Mouse (Mus musculus) midbrain, embryonic 11.5 days (tissue): Measurements from ENCODE around the gene Nfib. TPM values are rescaled to one million over a fixed set of nuclear protein-coding genes. Genes with fewer than 3 reads are reported as not detected.

Source experiments
- ATAC-seq: fragments of 200-750 bp; cut with Nextera tagmentation; 2 replicates; pipeline ENCODE4 v1.8.0; 2017; ENCODE audit warnings: moderate TSS enrichment, moderate library complexity; ENCODE audit not compliant: low FRiP score
- DNase-seq: peaks from one replicate; pipeline ENCODE4 v3.0.0; 2015; ENCODE audit warnings: low spot score; ENCODE audit errors: missing footprints
- H3K27ac ChIP-seq: fragments of 300-500 bp; sonication (generic); 2 replicates; pipeline ENCODE4 v1.5.1; 2014; ENCODE audit warnings: low read depth, low read length
- H3K27me3 ChIP-seq: fragments of 300-500 bp; sonication (generic); 2 replicates; pipeline ENCODE4 v1.6.1; 2014; ENCODE audit warnings: mild to moderate bottlenecking, low read length, moderate library complexity, mixed read lengths; ENCODE audit not compliant: control insufficient read depth, insufficient read depth
- H3K36me3 ChIP-seq: fragments of 300-500 bp; sonication (generic); 2 replicates; pipeline ENCODE4 v1.6.1; 2014; ENCODE audit warnings: mild to moderate bottlenecking, low read length, moderate library complexity, mixed read lengths; ENCODE audit not compliant: control insufficient read depth, insufficient read depth
- H3K4me1 ChIP-seq: fragments of 300-500 bp; sonication (generic); 2 replicates; pipeline ENCODE4 v1.6.1; 2014; ENCODE audit warnings: low read length; ENCODE audit not compliant: control insufficient read depth, insufficient read depth
- H3K4me2 ChIP-seq: fragments of 300-500 bp; sonication (generic); 2 replicates; pipeline ENCODE4 v1.6.1; 2014; ENCODE audit warnings: mild to moderate bottlenecking, moderate library complexity
- H3K4me3 ChIP-seq: fragments of 300-500 bp; sonication (generic); 2 replicates; pipeline ENCODE4 v1.5.1; 2014; ENCODE audit warnings: low read depth, low read length
- H3K9ac ChIP-seq: fragments of 300-500 bp; sonication (generic); 2 replicates; pipeline ENCODE4 v1.6.1; 2014; ENCODE audit warnings: low read length
- H3K9me3 ChIP-seq: fragments of 300-500 bp; sonication (generic); 2 replicates; pipeline ENCODE4 v1.6.1; 2016; ENCODE audit warnings: low read length; ENCODE audit not compliant: control insufficient read depth
- WGBS: fragments of 180-500 bp; shearing (Covaris S2); extraction: QIAGEN DNeasy Blood & Tissue Kit; methylation state at CpG from one replicate; pipeline ENCODE4 v1.1.7; 2014; 5-methylcytosine and 5-hydroxymethylcytosine counted together
- polyA plus RNA-seq: library from polyadenylated mRNA; unstranded; fragments of >200 nt; fragmentation: Nextera tagmentation; extraction: Ambion mirVana; gene quantifications from 2 replicates; pipeline ENCODE4 v1.2.1, GENCODE M21; 2014

Gene Nfib
- polyA plus RNA-seq, 1 experiment from 2014 or later: 19.9 TPM

DNA sequence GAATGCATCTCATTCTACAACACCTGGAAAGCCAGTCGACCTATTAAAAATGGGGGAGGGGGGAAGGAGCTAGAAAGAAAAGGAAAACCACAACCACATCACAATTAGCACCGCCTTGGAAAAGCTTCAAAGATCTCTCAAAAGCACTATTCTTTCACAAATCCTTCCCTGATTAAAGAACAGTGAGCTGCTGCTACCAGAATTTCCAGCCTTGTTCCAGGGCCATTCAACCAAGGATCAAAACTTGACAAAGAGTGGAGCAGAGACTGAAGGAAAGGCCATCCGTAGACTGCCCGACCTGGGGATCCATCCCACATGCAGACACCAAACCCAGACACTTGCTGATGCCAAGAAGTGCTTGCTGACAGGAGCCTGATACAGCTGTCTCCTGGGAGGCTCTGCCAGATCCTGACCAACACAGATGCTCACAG lies 345.5 kb downstream of the Nfib start:
- no peak for ATAC-seq
- 0 out of 2 replicates have a peak, but pooled peaks cover 4% of the 10 kb centered on the region for H3K4me1 ChIP-seq
- no peak overlapping the region for H3K9ac ChIP-seq
- H3K4me3 ChIP-seq: no peak overlapping the region
- no peak overlapping the region for H3K4me2 ChIP-seq
- no peaks in the 10 kb centered on the region for H3K36me3 ChIP-seq
- H3K27ac ChIP-seq: no peak overlapping the region
- peak; percentile 66 for DNase-seq
- H3K27me3 ChIP-seq: no peaks in the 10 kb centered on the region
- H3K9me3 ChIP-seq: no peaks in the 10 kb centered on the region
- WGBS: 34% methylated on average over 4 of the region's 4 CpGs

DNA sequence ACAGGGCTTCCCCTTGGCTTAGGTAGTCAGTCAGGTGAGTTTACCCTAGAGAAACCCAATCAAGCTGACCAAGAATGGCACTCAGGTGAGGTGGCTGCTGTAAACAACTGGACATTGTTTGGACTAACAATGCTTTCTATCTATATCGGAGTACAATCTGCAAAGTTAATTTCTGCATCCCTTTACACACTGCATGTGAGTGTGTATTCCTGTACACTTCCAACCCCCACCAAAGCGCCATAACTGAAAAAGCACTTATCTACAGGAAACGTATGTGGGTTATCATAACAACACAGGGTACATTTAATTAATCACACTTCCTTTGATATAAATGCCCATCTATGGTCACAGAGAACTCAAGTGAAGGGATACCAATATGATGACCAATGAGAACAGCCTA lies 346.4 kb downstream of the Nfib start:
- Histone ChIP-seq H3K27me3 (no peaks in the 10 kb centered on the region), H3K4me3 (no peak overlapping the region), H3K27ac (no peak overlapping the region), H3K9me3 (no peaks in the 10 kb centered on the region), H3K4me2 (no peak overlapping the region), H3K36me3 (no peaks in the 10 kb centered on the region), H3K9ac (no peak overlapping the region), H3K4me1 (0 out of 2 replicates have a peak, but pooled peaks cover 4% of the 10 kb centered on the region)
- no peak for ATAC-seq
- WGBS: 85% methylated on average over 3 of the region's 3 CpGs
- DNase-seq: peak; percentile 31

DNA sequence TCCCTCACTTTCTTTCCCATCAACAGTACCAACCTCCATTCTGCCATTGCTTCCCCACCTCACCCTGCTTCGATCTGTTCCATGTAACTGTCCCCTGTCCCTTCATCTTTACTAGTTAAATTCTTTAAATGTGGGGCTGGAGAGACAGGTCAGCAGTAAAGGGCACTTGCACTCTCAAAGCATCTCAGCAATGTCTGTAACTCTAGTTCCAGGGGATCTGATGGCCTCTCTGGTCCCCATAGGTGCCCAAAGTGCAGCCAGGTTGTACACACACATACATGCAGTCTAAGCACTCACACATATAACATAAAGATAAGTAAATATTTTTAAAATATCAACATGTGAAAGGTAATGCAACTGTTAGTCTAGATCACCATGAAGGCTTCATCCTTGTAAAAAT lies 356.5 kb downstream of the Nfib start:
- 78% methylated on average over 1 of the region's 1 CpGs for WGBS
- peaks cover 15% of the 10 kb centered on the region for H3K4me1 ChIP-seq
- H3K4me2 ChIP-seq: no peak overlapping the region
- H3K4me3 ChIP-seq: no peak overlapping the region
- H3K27me3 ChIP-seq: no peaks in the 10 kb centered on the region
- H3K36me3 ChIP-seq: no peaks in the 10 kb centered on the region
- ATAC-seq (no peak), DNase-seq (peak; percentile 69)
- no peaks in the 10 kb centered on the region for H3K9me3 ChIP-seq
- no peak overlapping the region for H3K27ac ChIP-seq
- H3K9ac ChIP-seq: no peak overlapping the region

DNA sequence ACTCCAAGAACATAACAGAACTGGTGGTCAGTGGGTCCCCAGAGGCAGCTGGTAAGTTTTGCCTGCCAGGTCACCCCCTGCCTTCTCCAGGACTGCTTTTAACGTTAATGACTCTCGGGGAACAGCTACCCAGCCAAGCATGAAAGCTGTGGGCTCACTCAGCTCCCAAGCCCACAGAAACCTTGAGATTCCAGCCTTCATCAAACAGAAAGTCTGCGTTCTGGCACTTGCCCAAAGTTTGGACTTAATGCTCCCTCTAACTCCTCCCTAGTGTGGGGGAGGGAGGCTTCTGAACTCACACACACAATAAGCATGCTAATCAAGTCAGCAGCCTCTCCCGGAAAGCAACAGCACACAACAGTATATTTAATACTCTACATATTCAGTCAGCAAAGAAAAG lies 360.8 kb downstream of the Nfib start:
- peak overlapping the region; percentile 65 for H3K27ac ChIP-seq

DNA sequence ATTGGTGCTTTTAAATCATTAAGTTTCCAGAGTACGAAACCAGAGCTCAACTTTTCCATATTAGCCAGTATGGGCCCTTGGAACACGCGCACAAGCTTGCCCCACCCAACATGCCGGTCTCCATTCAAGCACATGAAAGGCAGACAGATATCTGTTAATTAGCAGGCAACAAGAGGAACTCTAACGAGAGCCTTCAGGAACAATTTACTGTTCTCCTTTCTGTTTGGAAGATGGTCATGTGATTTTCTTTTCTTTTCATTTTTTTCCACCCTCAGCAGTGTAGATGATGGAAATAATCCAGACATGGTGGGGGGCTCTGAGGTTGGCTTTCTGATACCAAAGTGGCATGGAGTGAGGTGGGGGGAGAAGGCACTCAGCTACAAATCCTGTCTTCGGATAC lies 361.3 kb downstream of the Nfib start:
- no peak overlapping the region for H3K4me3 ChIP-seq
- no peaks in the 10 kb centered on the region for H3K9me3 ChIP-seq
- no peaks in the 10 kb centered on the region for H3K27me3 ChIP-seq
- H3K4me1 ChIP-seq: peaks cover 20% of the 10 kb centered on the region
- peak; percentile 31 for DNase-seq
- no peak overlapping the region for H3K4me2 ChIP-seq
- peak; percentile 48; the same call in 1 of the 2 replicates for ATAC-seq
- WGBS: 64% methylated on average over 6 of the region's 6 CpGs
- peak overlapping the region; percentile 65 for H3K27ac ChIP-seq
- no peaks in the 10 kb centered on the region for H3K36me3 ChIP-seq
- H3K9ac ChIP-seq: no peak overlapping the region

More for the DNA sequence above, 360.8 kb downstream of the Nfib start:
- Histone ChIP-seq H3K4me2 (peak overlapping the region; percentile 10; the same call in 1 of the 2 replicates), H3K9ac (no peak overlapping the region), H3K4me3 (no peak overlapping the region), H3K4me1 (peaks cover 20% of the 10 kb centered on the region), H3K27me3 (no peaks in the 10 kb centered on the region), H3K36me3 (no peaks in the 10 kb centered on the region), H3K9me3 (no peaks in the 10 kb centered on the region)
- DNase-seq (peak; percentile 86), ATAC-seq (peak; percentile 90)
- WGBS: 4% methylated on average over 4 of the region's 4 CpGs

DNA sequence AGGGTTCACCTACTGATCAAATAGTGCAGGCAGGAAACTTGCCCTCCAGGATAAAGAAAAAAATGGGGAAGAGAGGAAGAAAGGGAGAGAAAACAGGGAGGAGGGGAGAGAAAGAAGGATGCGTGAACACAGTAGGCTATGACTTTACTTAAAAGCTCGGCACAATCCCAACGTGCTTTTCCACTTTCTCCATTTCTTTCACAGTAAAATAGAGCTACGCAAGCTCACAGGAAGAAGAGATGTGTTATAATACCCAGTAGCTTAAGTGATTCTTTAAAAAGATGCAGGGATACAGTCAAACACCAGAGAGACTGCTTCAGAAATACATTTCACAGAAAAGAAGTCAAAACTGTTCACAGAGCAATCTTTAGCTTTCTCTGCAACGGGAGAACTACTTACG lies 366.6 kb downstream of the Nfib start:
- DNase-seq: no peak
- Histone ChIP-seq H3K4me2 (no peak overlapping the region), H3K27ac (no peak overlapping the region), H3K4me3 (no peak overlapping the region), H3K36me3 (no peaks in the 10 kb centered on the region), H3K9ac (no peak overlapping the region), H3K4me1 (peaks cover 5% of the 10 kb centered on the region; the same call in 1 of the 2 replicates), H3K27me3 (no peaks in the 10 kb centered on the region), H3K9me3 (no peaks in the 10 kb centered on the region)
- 84% methylated on average over 6 of the region's 6 CpGs for WGBS
- no peak for ATAC-seq

DNA sequence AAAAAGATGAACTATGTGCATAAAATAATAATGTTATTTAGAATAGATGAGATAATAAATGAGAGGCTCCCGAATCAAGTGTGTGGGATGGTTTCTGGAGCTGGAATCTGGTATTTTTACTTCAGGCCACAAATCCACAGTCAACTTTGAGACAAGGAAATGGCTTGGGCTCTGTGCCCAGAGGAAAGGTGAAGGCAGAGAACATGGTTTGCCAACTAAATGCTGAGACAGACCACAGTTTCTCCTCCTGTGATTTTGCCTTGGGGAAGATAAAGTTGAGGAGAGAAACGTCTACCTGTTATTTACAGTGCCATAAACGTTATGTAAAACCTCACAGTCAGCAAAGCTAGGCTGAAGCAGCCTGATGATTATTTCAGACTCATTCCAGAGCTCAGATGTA lies 367.1 kb downstream of the Nfib start:
- ATAC-seq (no peak), DNase-seq (peak; percentile 37)
- Histone ChIP-seq H3K4me2 (no peak overlapping the region), H3K27ac (no peak overlapping the region), H3K4me3 (no peak overlapping the region), H3K9me3 (no peaks in the 10 kb centered on the region), H3K9ac (no peak overlapping the region), H3K36me3 (no peaks in the 10 kb centered on the region), H3K4me1 (peaks cover 2% of the 10 kb centered on the region; the same call in 1 of the 2 replicates), H3K27me3 (no peaks in the 10 kb centered on the region)
- WGBS: 89% methylated on average over 3 of the region's 3 CpGs

DNA sequence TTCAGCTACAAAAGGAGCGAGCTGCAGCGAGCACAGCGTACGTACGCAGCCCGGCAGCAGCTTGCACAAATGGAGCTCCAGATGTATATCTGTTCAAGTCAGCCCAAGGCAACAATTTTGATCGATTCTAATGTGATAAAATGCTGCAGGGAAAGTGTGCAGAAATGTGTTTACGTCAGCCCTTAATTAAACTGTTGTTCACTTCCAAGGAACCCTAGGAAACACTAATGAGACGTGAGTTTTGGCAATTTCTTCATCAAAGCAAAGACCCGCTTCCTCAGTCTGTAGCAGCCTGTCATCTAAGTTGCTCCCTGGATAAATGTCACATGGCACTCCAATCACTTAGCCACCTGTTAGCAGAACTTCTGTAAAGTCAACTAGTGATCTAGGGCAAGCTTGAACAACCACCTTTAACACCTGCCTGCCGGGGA lies 368.6 kb downstream of the Nfib start:
- ATAC-seq (no peak), DNase-seq (peak; percentile 59)
- Histone ChIP-seq H3K27me3 (no peaks in the 10 kb centered on the region), H3K4me1 (0 out of 2 replicates have a peak, but pooled peaks cover 2% of the 10 kb centered on the region), H3K4me2 (no peak overlapping the region), H3K4me3 (no peak overlapping the region), H3K27ac (no peak overlapping the region), H3K9me3 (no peaks in the 10 kb centered on the region), H3K9ac (no peak overlapping the region), H3K36me3 (no peaks in the 10 kb centered on the region)
- WGBS: 64% methylated on average over 11 of the region's 11 CpGs

DNA sequence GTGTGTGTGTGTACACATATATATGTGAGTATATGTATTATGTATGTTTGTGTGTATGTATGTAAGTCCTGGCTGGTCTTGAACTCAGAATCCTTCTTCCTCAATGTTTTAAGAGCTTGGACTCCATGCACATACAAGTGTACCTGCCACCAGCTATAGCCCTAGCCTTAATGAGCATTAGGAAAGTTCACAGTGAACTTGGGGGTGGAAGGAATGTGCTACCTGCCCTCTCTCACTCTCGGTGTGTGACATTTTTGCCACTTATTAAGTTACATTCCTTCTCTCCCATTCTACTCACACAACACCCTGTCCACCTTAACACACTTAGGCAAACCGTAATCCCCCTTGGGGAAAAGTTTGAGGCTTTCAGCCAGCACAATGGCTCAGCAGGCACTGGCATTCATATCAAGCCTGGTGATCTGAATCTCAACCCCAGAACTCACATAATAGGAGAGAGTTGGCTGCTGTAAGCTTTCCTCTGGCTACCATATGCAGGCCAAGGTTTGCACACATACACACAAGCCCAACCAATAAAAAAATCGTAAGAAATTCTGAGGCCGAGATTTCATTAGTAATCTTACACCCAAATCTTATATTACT lies 370.2 kb downstream of the Nfib start:
- WGBS: 72% methylated on average over 4 of the region's 4 CpGs
- Histone ChIP-seq H3K9me3 (no peaks in the 10 kb centered on the region), H3K4me1 (no peaks in the 10 kb centered on the region), H3K4me2 (no peak overlapping the region), H3K36me3 (no peaks in the 10 kb centered on the region), H3K27me3 (no peaks in the 10 kb centered on the region), H3K4me3 (no peak overlapping the region), H3K9ac (no peak overlapping the region), H3K27ac (no peak overlapping the region)
- DNase-seq: peak; percentile 72
- ATAC-seq: no peak
